Mouse (Mus musculus): ENCODE results near the gene Itsn1. TPM values are rescaled to one million over a fixed set of nuclear protein-coding genes. Genes with fewer than 3 reads are reported as not detected.

The Itsn1 gene
- polyA plus RNA-seq, 1 experiment from 2014 or later: 56.5 TPM

DNA sequence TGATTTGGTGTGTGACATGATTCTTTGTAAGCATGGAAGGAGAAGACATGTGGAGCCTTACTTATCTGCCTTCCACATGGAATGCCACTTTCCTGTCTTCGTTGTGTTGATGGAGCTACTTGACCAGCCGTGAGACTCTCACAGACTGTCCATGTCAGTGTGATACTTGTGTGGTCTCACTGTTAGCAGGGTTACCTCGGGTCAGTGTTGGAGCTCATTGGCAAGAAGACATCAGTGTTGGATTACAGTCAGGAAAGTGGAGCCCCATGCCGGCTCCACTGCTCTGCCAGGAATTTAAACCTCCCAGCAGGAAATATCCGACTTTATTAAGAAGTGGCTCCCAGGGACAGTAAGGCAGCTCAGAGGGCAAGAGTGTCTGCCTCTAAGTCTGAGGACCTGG is 75.8 kb downstream of the Itsn1 start:
- Histone ChIP-seq H3K9me3 (ENCODE audit: control insufficient read depth, low read length) (no peaks in the 10 kb centered on the region), H3K4me2 (ENCODE audit: low read depth, low read length) (no peak overlapping the region), H3K4me3 (ENCODE audit: low read depth, low read length) (no peak overlapping the region), H3K27ac (ENCODE audit: low read depth, low read length) (no peak overlapping the region), H3K36me3 (ENCODE audit: control insufficient read depth, insufficient read depth, low read length) (peaks cover 35% of the 10 kb centered on the region; the same call in 1 of the 2 replicates), H3K9ac (replicated peaks; ENCODE audit: low read depth, low read length) (no peak overlapping the region), H3K4me1 (ENCODE audit: control insufficient read depth, insufficient read depth, low read length) (no peaks in the 10 kb centered on the region), H3K27me3 (ENCODE audit: control insufficient read depth, insufficient read depth, low read length) (no peaks in the 10 kb centered on the region)
- WGBS: 72% methylated on average over 5 of the region's 5 CpGs
- no peak for ATAC-seq (ENCODE audit: low read depth)

DNA sequence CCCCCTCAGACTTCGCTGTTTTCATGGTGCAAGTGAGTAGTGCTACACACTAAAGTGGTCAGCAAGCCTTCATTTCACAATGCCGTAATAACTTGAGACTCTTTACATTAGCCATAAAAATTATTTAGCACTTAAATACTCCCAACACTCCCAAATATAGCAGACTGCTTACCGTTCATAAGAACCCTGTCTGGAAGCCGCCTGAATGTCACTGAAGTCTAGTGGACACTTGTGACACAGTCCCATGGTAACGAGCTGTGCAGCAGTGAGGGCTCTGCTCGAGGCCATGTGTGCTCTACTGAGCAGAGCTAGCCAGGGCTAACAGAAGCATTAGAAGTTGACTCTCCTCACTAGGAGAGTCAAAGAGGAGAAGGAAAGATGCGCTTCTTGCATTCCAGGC is 81.2 kb downstream of the Itsn1 start:
- H3K4me3 ChIP-seq (ENCODE audit: low read depth, low read length): no peak overlapping the region
- no peak overlapping the region for H3K27ac ChIP-seq (ENCODE audit: low read depth, low read length)
- H3K9ac ChIP-seq (replicated peaks; ENCODE audit: low read depth, low read length): no peak overlapping the region
- no peak overlapping the region for H3K4me2 ChIP-seq (ENCODE audit: low read depth, low read length)
- H3K4me1 ChIP-seq (ENCODE audit: control insufficient read depth, insufficient read depth, low read length): no peaks in the 10 kb centered on the region
- H3K27me3 ChIP-seq (ENCODE audit: control insufficient read depth, insufficient read depth, low read length): no peaks in the 10 kb centered on the region
- 94% methylated on average over 7 of the region's 7 CpGs for WGBS
- no peaks in the 10 kb centered on the region for H3K9me3 ChIP-seq (ENCODE audit: control insufficient read depth, low read length)
- ATAC-seq (ENCODE audit: low read depth): no peak
- H3K36me3 ChIP-seq (ENCODE audit: control insufficient read depth, insufficient read depth, low read length): peaks cover 30% of the 10 kb centered on the region

DNA sequence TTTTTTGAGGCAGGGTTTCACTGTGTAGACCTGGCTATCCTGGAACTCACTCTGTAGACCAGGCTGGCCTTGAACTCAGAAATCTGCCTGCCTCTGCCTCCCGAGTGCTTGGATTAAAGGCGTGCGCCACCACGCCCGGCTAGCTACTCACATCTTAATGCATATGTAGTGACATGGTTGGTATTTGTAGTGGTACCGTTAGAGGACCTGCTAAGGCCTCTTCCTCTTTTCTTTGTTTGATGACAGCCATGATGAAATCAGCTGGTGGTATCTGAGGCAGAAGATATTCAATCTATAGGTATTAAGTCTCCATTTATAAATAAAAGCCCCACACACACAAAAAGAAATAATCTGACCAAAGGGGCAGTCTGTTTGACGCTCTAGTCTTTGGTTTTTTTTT is 82.3 kb downstream of the Itsn1 start:
- no peak overlapping the region for H3K4me2 ChIP-seq (ENCODE audit: low read depth, low read length)
- no peak overlapping the region for H3K4me3 ChIP-seq (ENCODE audit: low read depth, low read length)
- no peak for ATAC-seq (ENCODE audit: low read depth)
- no peaks in the 10 kb centered on the region for H3K27me3 ChIP-seq (ENCODE audit: control insufficient read depth, insufficient read depth, low read length)
- no peaks in the 10 kb centered on the region for H3K9me3 ChIP-seq (ENCODE audit: control insufficient read depth, low read length)
- H3K36me3 ChIP-seq (ENCODE audit: control insufficient read depth, insufficient read depth, low read length): peaks cover 38% of the 10 kb centered on the region
- H3K4me1 ChIP-seq (ENCODE audit: control insufficient read depth, insufficient read depth, low read length): no peaks in the 10 kb centered on the region
- no peak overlapping the region for H3K27ac ChIP-seq (ENCODE audit: low read depth, low read length)
- WGBS: 95% methylated on average over 7 of the region's 7 CpGs
- no peak overlapping the region for H3K9ac ChIP-seq (replicated peaks; ENCODE audit: low read depth, low read length)

DNA sequence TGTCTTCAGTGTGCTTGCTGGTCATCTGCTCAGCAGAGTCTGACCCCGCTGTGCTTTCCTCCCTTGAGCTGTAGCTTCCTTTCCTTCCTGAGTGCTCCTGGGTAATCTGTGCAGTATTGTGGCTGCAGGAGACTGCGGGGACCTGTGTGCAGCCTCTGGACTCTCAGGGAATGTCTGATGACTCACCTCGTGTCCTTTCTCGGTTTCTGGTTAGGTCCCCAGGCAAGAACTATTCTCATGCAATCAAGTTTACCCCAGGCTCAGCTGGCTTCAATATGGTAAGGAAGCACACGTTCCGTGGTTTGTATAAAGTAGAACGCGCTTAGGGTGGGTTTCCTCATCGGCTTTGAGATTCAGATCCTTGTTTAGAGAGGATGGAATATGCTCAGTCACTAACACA is 82.8 kb downstream of the Itsn1 start:
- H3K9ac ChIP-seq (replicated peaks; ENCODE audit: low read depth, low read length): no peak overlapping the region
- no peak overlapping the region for H3K4me3 ChIP-seq (ENCODE audit: low read depth, low read length)
- H3K9me3 ChIP-seq (ENCODE audit: control insufficient read depth, low read length): no peaks in the 10 kb centered on the region
- H3K27me3 ChIP-seq (ENCODE audit: control insufficient read depth, insufficient read depth, low read length): no peaks in the 10 kb centered on the region
- ATAC-seq (ENCODE audit: low read depth): no peak
- peaks cover 42% of the 10 kb centered on the region for H3K36me3 ChIP-seq (ENCODE audit: control insufficient read depth, insufficient read depth, low read length)
- whole genome bisulfite sequencing: 93% methylated on average over 9 of the region's 9 CpGs
- no peaks in the 10 kb centered on the region for H3K4me1 ChIP-seq (ENCODE audit: control insufficient read depth, insufficient read depth, low read length)
- H3K4me2 ChIP-seq (ENCODE audit: low read depth, low read length): no peak overlapping the region
- H3K27ac ChIP-seq (ENCODE audit: low read depth, low read length): no peak overlapping the region

DNA sequence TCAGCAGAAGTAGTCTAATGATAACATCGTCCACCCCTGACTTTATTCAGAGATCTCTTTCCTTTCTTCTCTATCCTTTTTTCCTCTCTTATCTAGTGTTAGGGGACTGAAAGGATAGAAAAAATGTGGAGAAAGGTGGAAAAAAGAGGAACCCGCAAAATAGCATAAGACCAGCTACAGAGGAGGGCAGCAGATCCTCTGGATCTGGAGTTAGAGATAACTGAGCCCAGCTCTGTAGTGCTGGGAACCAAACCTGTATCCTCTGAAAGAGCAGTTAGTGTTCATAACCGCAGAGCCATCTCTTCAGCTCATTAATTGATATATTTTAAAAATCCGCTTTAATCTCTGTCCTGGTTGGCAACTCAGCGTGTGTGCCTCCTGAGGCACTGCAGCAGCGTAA is 84.5 kb downstream of the Itsn1 start:
- Histone ChIP-seq H3K4me2 (ENCODE audit: low read depth, low read length) (no peak overlapping the region), H3K27ac (ENCODE audit: low read depth, low read length) (no peak overlapping the region), H3K4me3 (ENCODE audit: low read depth, low read length) (no peak overlapping the region), H3K9ac (replicated peaks; ENCODE audit: low read depth, low read length) (no peak overlapping the region), H3K36me3 (ENCODE audit: control insufficient read depth, insufficient read depth, low read length) (peaks cover 53% of the 10 kb centered on the region), H3K9me3 (ENCODE audit: control insufficient read depth, low read length) (no peaks in the 10 kb centered on the region), H3K4me1 (ENCODE audit: control insufficient read depth, insufficient read depth, low read length) (no peaks in the 10 kb centered on the region), H3K27me3 (ENCODE audit: control insufficient read depth, insufficient read depth, low read length) (no peaks in the 10 kb centered on the region)
- ATAC-seq (ENCODE audit: low read depth): no peak
- 92% methylated on average over 6 of the region's 6 CpGs for WGBS

DNA sequence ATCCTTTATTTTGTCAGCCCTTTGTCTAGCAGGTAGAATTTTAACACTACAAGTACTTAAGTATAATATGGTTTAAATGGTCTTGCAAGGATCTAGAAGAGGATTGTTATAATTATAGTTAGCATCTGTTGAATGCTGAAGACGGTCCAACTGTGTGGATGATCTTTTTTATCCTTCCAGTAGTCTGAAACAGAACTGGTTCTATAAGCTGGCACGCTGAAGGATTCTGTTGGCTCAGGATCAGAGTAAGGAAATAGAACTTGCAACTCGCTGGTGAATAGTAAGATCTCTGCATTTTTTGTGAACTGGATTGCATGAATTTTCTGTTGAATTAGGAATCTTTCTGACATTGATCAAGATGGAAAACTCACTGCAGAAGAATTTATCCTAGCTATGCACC is 86.0 kb downstream of the Itsn1 start:
- Histone ChIP-seq H3K9ac (replicated peaks; ENCODE audit: low read depth, low read length) (no peak overlapping the region), H3K4me2 (ENCODE audit: low read depth, low read length) (no peak overlapping the region), H3K27ac (ENCODE audit: low read depth, low read length) (no peak overlapping the region), H3K4me1 (ENCODE audit: control insufficient read depth, insufficient read depth, low read length) (no peaks in the 10 kb centered on the region), H3K27me3 (ENCODE audit: control insufficient read depth, insufficient read depth, low read length) (no peaks in the 10 kb centered on the region), H3K9me3 (ENCODE audit: control insufficient read depth, low read length) (no peaks in the 10 kb centered on the region), H3K4me3 (ENCODE audit: low read depth, low read length) (no peak overlapping the region), H3K36me3 (ENCODE audit: control insufficient read depth, insufficient read depth, low read length) (peaks cover 53% of the 10 kb centered on the region)
- WGBS: 94% methylated on average over 3 of the region's 3 CpGs
- ATAC-seq (ENCODE audit: low read depth): no peak

DNA sequence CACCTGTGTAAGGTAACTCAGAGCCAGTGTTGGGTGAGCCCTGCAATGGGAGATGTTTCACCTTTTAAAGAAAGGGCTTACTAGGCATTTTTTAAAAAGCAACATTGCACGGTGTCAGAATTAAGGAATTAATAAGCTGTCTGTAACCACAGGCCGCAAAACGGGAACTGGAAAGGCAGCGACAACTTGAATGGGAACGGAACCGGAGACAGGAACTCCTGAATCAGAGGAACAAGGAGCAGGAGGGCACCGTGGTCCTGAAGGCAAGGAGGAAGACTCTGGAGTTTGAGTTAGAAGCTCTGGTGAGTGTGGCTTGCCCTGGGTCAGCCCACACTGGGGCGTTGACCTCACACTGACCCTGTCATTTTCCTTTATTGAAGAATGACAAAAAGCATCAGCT is 91.2 kb downstream of the Itsn1 start:
- no peaks in the 10 kb centered on the region for H3K9me3 ChIP-seq (ENCODE audit: control insufficient read depth, low read length)
- H3K4me2 ChIP-seq (ENCODE audit: low read depth, low read length): no peak overlapping the region
- no peak for ATAC-seq (ENCODE audit: low read depth)
- no peaks in the 10 kb centered on the region for H3K27me3 ChIP-seq (ENCODE audit: control insufficient read depth, insufficient read depth, low read length)
- H3K9ac ChIP-seq (replicated peaks; ENCODE audit: low read depth, low read length): no peak overlapping the region
- no peaks in the 10 kb centered on the region for H3K4me1 ChIP-seq (ENCODE audit: control insufficient read depth, insufficient read depth, low read length)
- H3K36me3 ChIP-seq (ENCODE audit: control insufficient read depth, insufficient read depth, low read length): peaks cover 62% of the 10 kb centered on the region
- no peak overlapping the region for H3K27ac ChIP-seq (ENCODE audit: low read depth, low read length)
- 92% methylated on average over 8 of the region's 8 CpGs for WGBS
- H3K4me3 ChIP-seq (ENCODE audit: low read depth, low read length): no peak overlapping the region

DNA sequence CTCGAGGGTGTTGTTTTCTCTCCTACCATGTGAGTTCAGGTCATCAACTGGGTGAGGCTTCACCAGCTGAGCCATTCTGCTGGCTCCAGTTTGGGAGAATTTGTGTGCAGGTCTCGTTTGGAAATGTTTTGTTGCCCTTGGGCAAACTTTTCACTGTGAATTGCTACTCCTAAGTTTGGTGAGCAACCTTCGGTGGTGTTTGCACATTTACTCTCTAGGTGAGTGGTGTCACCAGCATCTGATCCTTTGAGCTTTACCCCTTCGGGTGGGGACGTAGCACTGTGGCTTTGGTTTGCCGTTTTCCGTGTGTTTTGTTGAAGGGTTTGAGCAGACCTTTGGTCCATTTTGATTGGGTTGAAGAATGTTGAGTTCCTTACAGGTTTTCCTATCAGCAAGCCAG is 93.2 kb downstream of the Itsn1 start:
- ATAC-seq (ENCODE audit: low read depth): no peak
- 93% methylated on average over 7 of the region's 7 CpGs for WGBS
- Histone ChIP-seq H3K4me1 (ENCODE audit: control insufficient read depth, insufficient read depth, low read length) (no peaks in the 10 kb centered on the region), H3K27me3 (ENCODE audit: control insufficient read depth, insufficient read depth, low read length) (no peaks in the 10 kb centered on the region), H3K4me3 (ENCODE audit: low read depth, low read length) (no peak overlapping the region), H3K36me3 (ENCODE audit: control insufficient read depth, insufficient read depth, low read length) (peaks cover 43% of the 10 kb centered on the region), H3K27ac (ENCODE audit: low read depth, low read length) (no peak overlapping the region), H3K4me2 (ENCODE audit: low read depth, low read length) (no peak overlapping the region), H3K9me3 (ENCODE audit: control insufficient read depth, low read length) (no peaks in the 10 kb centered on the region), H3K9ac (replicated peaks; ENCODE audit: low read depth, low read length) (no peak overlapping the region)

DNA sequence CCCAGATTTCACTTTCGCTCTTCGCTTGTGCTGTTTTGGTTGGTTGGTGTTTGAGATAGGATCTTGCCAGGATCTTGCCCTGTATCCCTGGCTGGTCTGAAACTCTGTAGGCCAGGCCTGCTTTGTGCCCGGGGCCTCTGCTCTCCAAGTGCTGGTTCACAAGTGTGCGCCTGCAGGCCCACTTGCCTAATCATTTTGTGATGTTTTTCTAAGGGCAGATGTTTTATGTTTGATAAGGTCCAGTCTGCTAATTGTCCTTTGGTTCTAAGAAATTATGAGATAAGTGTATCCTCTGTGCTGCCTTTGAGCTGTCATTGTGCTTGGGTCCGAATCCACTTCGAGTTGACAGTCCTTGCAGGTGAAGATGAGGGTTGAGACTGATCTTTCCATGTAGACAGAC is 93.7 kb downstream of the Itsn1 start:
- Histone ChIP-seq H3K36me3 (ENCODE audit: control insufficient read depth, insufficient read depth, low read length) (peaks cover 45% of the 10 kb centered on the region), H3K9me3 (ENCODE audit: control insufficient read depth, low read length) (no peaks in the 10 kb centered on the region), H3K4me3 (ENCODE audit: low read depth, low read length) (no peak overlapping the region), H3K27ac (ENCODE audit: low read depth, low read length) (no peak overlapping the region), H3K4me1 (ENCODE audit: control insufficient read depth, insufficient read depth, low read length) (no peaks in the 10 kb centered on the region), H3K27me3 (ENCODE audit: control insufficient read depth, insufficient read depth, low read length) (no peaks in the 10 kb centered on the region), H3K4me2 (ENCODE audit: low read depth, low read length) (no peak overlapping the region), H3K9ac (replicated peaks; ENCODE audit: low read depth, low read length) (no peak overlapping the region)
- 96% methylated on average over 6 of the region's 6 CpGs for WGBS
- no peak for ATAC-seq (ENCODE audit: low read depth)
